Mouse (Mus musculus) myocyte (in vitro differentiated cells): ENCODE data around the gene Klhl3. TPM values are rescaled to one million over a fixed set of nuclear protein-coding genes. Genes with fewer than 3 reads are reported as not detected.

ENCODE experiments used
- H3K27me3 ChIP-seq: one replicate; pipeline ENCODE4 v1.6.1; 2011; ENCODE audit not compliant: control insufficient read depth, insufficient read depth, insufficient read length
- H3K36me3 ChIP-seq: one replicate; pipeline ENCODE4 v1.6.1; 2011; ENCODE audit not compliant: control insufficient read depth, insufficient read depth
- H3K4me2 ChIP-seq: one replicate; pipeline ENCODE4 v1.6.1; 2011; ENCODE audit warnings: low read depth, control low read depth
- H3K4me3 ChIP-seq: one replicate; pipeline ENCODE4 v1.5.1; 2011; ENCODE audit warnings: mild to moderate bottlenecking, control low read depth, moderate library complexity
- H3K79me2 ChIP-seq: one replicate; pipeline ENCODE4 v1.6.1; 2011; ENCODE audit not compliant: control insufficient read depth, insufficient read depth
- H3ac ChIP-seq: one replicate; pipeline ENCODE4 v1.6.1; 2011; ENCODE audit not compliant: control insufficient read depth, insufficient read length
- CEBPB ChIP-seq: IDR thresholded peaks from 2 replicates; pipeline ENCODE4 v1.6.1; 2011; ENCODE audit warnings: mild to moderate bottlenecking, moderate library complexity; ENCODE audit not compliant: poor library complexity, insufficient read depth, severe bottlenecking
- E2F4 ChIP-seq: IDR thresholded peaks from one replicate; pipeline ENCODE4 v1.6.1; 2011; ENCODE audit warnings: mild to moderate bottlenecking, control low read depth, moderate library complexity; ENCODE audit not compliant: insufficient read depth
- MAX ChIP-seq: IDR thresholded peaks from one replicate; pipeline ENCODE4 v1.6.1; 2011; ENCODE audit warnings: low read depth, mild to moderate bottlenecking, control low read depth
- MYOD1 ChIP-seq, 3 experiments: IDR thresholded peaks; one replicate each; pipeline ENCODE4 v1.6.1; 2011; ENCODE audit warnings: control low read depth in 2 of 3, low read depth in 2 of 3, mild to moderate bottlenecking in 2 of 3, moderate library complexity in 1 of 3; ENCODE audit not compliant: insufficient read length in 2 of 3, control insufficient read depth in 1 of 3
- MYOG ChIP-seq, 3 experiments: IDR thresholded peaks; one replicate each; pipeline ENCODE4 v1.6.1; 2011; ENCODE audit warnings: control low read depth in 2 of 3, low read depth in 2 of 3, mild to moderate bottlenecking in 2 of 3; ENCODE audit not compliant: insufficient read length in 2 of 3, control insufficient read depth in 1 of 3, insufficient read depth in 1 of 3
- POLR2A ChIP-seq: IDR thresholded peaks from one replicate; pipeline ENCODE4 v1.6.1; 2011; ENCODE audit warnings: low read depth, mild to moderate bottlenecking, control low read depth, moderate library complexity; ENCODE audit not compliant: insufficient read length
- POLR2AphosphoS2 ChIP-seq: IDR thresholded peaks from one replicate; pipeline ENCODE4 v1.6.1; 2011; ENCODE audit warnings: low read depth, control low read depth; ENCODE audit not compliant: insufficient read length
- REST ChIP-seq: IDR thresholded peaks from one replicate; pipeline ENCODE4 v1.6.1; 2011; ENCODE audit warnings: mild to moderate bottlenecking, control low read depth, moderate library complexity; ENCODE audit not compliant: insufficient read depth, insufficient read length
- SRF ChIP-seq: IDR thresholded peaks from one replicate; pipeline ENCODE4 v1.6.1; 2011; ENCODE audit warnings: low read depth; ENCODE audit not compliant: control insufficient read depth, insufficient read length
- TCF12 ChIP-seq: IDR thresholded peaks from one replicate; pipeline ENCODE4 v1.6.1; 2011; ENCODE audit warnings: mild to moderate bottlenecking, control low read depth; ENCODE audit not compliant: poor library complexity, insufficient read depth, severe bottlenecking
- TCF3 ChIP-seq: IDR thresholded peaks from one replicate; pipeline ENCODE4 v1.6.1; 2011; ENCODE audit warnings: low read depth, control low read depth; ENCODE audit not compliant: insufficient read length
- USF1 ChIP-seq: IDR thresholded peaks from one replicate; pipeline ENCODE4 v1.6.1; 2011; ENCODE audit warnings: low read depth, mild to moderate bottlenecking, control low read depth, moderate library complexity
- polyA plus RNA-seq: library from polyadenylated mRNA; unstranded; fragments of >200 nt; fragmentation: generic; extraction: Trizol; gene quantifications from one replicate; pipeline ENCODE4 v1.2.1, GENCODE M21; 2012; ENCODE audit warnings: missing spikeins

Gene Klhl3
- polyA plus RNA-seq, 1 experiment: 0.01 TPM

DNA sequence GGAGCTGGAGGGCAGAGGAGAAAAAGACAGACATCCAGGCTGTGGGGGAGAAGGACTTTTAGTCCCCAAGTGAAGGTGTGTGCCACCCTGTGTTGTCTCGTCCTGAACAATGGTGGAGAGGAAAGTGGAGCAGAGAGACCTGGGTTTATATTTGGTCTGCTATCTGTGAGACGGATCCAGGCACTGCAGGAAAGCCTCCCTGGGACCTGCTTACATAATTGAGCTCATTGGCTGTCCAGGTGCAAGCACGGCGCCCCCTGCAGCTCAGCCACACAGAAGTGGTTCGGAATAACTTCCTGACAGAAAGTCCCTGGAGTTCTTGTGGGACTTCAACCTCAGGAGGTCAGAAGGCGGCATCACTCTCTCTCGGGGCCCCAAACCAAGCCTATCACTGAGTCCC, 62.1 kb downstream of the Klhl3 start:
- Histone ChIP-seq H3K79me2 (no peaks in the 10 kb centered on the region), H3K36me3 (no peaks in the 10 kb centered on the region), H3K27me3 (peaks cover 3% of the 10 kb centered on the region), H3K4me3 (no peak overlapping the region), H3K4me2 (no peak overlapping the region), H3ac (no peak overlapping the region)
- TF ChIP-seq E2F4: no peak
- TF ChIP-seq REST: no peak
- no peak for TF ChIP-seq SRF

GRCm38 (mm10) chr13:58049121-58049520, 64.3 kb downstream of the Klhl3 start:
- Histone ChIP-seq H3K4me3 (no peak overlapping the region), H3K4me2 (no peak overlapping the region), H3ac (no peak overlapping the region), H3K79me2 (no peaks in the 10 kb centered on the region), H3K27me3 (peaks cover 3% of the 10 kb centered on the region), H3K36me3 (no peaks in the 10 kb centered on the region)
- TF ChIP-seq MYOG (IDR thresholded peaks at IDR 0.05; ENCODE audit: control insufficient read depth in 1 of 3, insufficient read depth in 1 of 3, insufficient read length in 2 of 3, low read depth in 2 of 3) (no peak), POLR2A (no peak), USF1 (no peak), TCF3 (no peak), E2F4 (no peak), POLR2AphosphoS2 (no peak), TCF12 (no peak), CEBPB (no peak), MYOD1 (IDR thresholded peaks at IDR 0.05; ENCODE audit: control insufficient read depth in 1 of 3, insufficient read length in 2 of 3, low read depth in 2 of 3) (no peak), SRF (no peak), REST (no peak), MAX (no peak)

- Histone ChIP-seq H3ac (no peak overlapping the region), H3K36me3 (no peaks in the 10 kb centered on the region), H3K79me2 (no peaks in the 10 kb centered on the region), H3K27me3 (peaks cover 3% of the 10 kb centered on the region), H3K4me2 (no peak overlapping the region), H3K4me3 (no peak overlapping the region)
- no peak for TF ChIP-seq E2F4
- TF ChIP-seq CEBPB: no peak
- TF ChIP-seq MYOD1 (IDR thresholded peaks at IDR 0.05; ENCODE audit: control insufficient read depth in 1 of 3, insufficient read length in 2 of 3, low read depth in 2 of 3): no peak
- no peak for TF ChIP-seq TCF12
- TF ChIP-seq SRF: no peak
- TF ChIP-seq POLR2A: no peak
- TF ChIP-seq USF1: no peak
- no peak for TF ChIP-seq MYOG (IDR thresholded peaks at IDR 0.05; ENCODE audit: control insufficient read depth in 1 of 3, insufficient read depth in 1 of 3, insufficient read length in 2 of 3, low read depth in 2 of 3)
- TF ChIP-seq POLR2AphosphoS2: no peak
- no peak for TF ChIP-seq MAX
- TF ChIP-seq TCF3: no peak
- TF ChIP-seq REST: no peak
Measured at GRCm38 (mm10) chr13:58048076-58048475, 65.3 kb downstream of the Klhl3 start.

DNA sequence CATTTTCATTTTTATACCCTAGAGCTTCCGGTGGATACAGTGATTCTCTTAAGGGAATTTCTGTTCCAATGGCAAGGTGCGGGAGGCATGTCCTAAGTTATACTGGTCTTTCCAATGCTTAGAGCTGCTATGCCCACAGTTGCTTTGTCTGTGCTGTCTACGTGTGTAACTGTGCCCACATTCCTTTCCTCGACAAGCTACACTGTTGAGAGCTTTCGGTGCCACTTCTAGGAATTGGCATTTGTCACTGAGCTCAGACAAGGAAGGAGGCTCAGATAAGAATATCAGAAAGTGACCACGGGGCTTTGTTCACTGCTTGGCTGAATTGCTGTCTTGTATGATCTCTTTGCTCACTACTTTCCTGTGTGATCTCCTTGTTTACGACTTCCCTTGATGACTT, 67.2 kb downstream of the Klhl3 start:
- TF ChIP-seq TCF12 (no peak), MAX (no peak), POLR2A (no peak), SRF (no peak), MYOG (IDR thresholded peaks at IDR 0.05; ENCODE audit: control insufficient read depth in 1 of 3, insufficient read depth in 1 of 3, insufficient read length in 2 of 3, low read depth in 2 of 3) (no peak), USF1 (no peak), E2F4 (no peak), REST (no peak), TCF3 (no peak), MYOD1 (IDR thresholded peaks at IDR 0.05; ENCODE audit: control insufficient read depth in 1 of 3, insufficient read length in 2 of 3, low read depth in 2 of 3) (no peak), POLR2AphosphoS2 (no peak), CEBPB (no peak)
- Histone ChIP-seq H3K4me3 (no peak overlapping the region), H3K79me2 (no peaks in the 10 kb centered on the region), H3K4me2 (no peak overlapping the region), H3K27me3 (peaks cover 1% of the 10 kb centered on the region), H3ac (no peak overlapping the region), H3K36me3 (no peaks in the 10 kb centered on the region)

GRCm38 (mm10) chr13:58045278-58045677, 68.1 kb downstream of the Klhl3 start:
- no peak for TF ChIP-seq TCF12
- TF ChIP-seq MAX: no peak
- TF ChIP-seq SRF: no peak
- TF ChIP-seq POLR2A: no peak
- TF ChIP-seq CEBPB: no peak
- TF ChIP-seq TCF3: no peak
- TF ChIP-seq POLR2AphosphoS2: no peak
- TF ChIP-seq MYOG (IDR thresholded peaks at IDR 0.05; ENCODE audit: control insufficient read depth in 1 of 3, insufficient read depth in 1 of 3, insufficient read length in 2 of 3, low read depth in 2 of 3): no peak
- TF ChIP-seq REST: no peak
- TF ChIP-seq USF1: no peak
- no peaks in the 10 kb centered on the region for H3K27me3 ChIP-seq
- no peak overlapping the region for H3ac ChIP-seq
- H3K36me3 ChIP-seq: no peaks in the 10 kb centered on the region
- no peak overlapping the region for H3K4me3 ChIP-seq
- H3K79me2 ChIP-seq: no peaks in the 10 kb centered on the region
- no peak overlapping the region for H3K4me2 ChIP-seq
